Mouse (Mus musculus) heart, postnatal 10 days (tissue): ENCODE data around the gene L1cam. TPM values are rescaled to one million over a fixed set of nuclear protein-coding genes. Genes with fewer than 3 reads are reported as not detected.

Source experiments
- DNase-seq, 2 experiments: peaks; one replicate each; pipeline ENCODE4 v3.0.0; 2021
- intact Hi-C: fragments of 180-260 bp; cut with DNase I; formaldehyde crosslinking; loops from one replicate; pipeline ENCODE4 v1.15.1; 2025
- total RNA-seq, 2 experiments: library from RNA; stranded (reverse); gene quantifications; 2 replicates each; pipeline ENCODE4 v1.2.3; 2021

Gene L1cam
- total RNA-seq, result 1 to 10 TPM; 1.5 to 1.6 TPM

- DNase-seq, result peak; percentile 23 to 31
- intact Hi-C loops, result loop anchor here (2.0 to 5.0 kb wide), 2 partner anchors 97 to 223 kb away; partner anchors contain the start of gene Slc6a8
These were observed at the start of gene L1cam for GRCm38 (mm10) chrX:73895719-73896118. Gene L1cam (minus strand): TSS chrX:73896105.

DNA sequence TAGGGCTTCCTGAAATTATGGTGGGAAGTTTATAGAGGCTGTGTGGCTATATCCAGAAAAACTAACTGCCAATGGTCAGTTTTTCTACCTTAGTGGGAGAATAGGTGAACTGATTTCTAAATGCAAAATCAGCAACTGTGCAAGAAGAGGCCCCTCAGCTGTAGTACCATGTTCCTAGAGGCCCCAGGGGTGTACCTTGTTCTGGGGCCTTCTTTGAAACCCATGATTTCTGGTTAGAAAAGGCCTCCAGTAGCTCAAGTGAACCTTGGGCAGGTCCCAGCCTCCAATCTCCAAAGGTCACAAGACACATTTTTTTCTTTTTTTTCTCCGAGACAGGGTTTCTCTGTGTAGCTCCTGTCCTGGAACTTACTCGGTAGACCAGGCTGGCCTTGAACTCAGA lies 46.4 kb upstream of the L1cam start:
- no peak for DNase-seq
- intact Hi-C loops, result loop anchor here (10.0 kb wide), 2 partner anchors 227 to 887 kb away; partner anchors contain the start of genes Abcd1 and Bcap31

DNA sequence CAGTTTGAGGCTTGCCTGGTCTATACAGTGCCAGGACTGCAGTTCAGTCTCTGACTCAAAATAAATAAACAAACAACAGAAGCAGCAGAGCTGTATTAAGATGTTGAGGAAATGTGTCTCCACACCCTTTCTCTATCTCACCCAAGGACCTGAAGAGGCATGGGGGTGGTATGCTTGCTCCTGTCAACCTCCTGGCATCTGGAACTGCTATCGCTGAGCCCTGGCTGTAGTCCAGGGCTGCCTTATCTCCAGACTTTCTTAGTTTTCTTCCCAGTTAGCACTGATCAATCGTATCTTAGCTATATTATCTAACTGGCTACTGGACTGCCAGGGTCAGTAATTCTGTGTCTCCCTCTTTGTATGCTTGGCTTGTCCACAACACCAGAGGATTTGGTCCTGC lies 46.0 kb upstream of the L1cam start:
- intact Hi-C loops, result loop anchor here (10.0 kb wide), 2 partner anchors 227 to 887 kb away; partner anchors contain the start of genes Abcd1 and Bcap31
- no peak for DNase-seq

- intact Hi-C loops, result no loop called here
- DNase-seq, result no peak
These were observed 36.0 kb upstream of the L1cam start for GRCm38 (mm10) chrX:73931871-73932270.

DNA sequence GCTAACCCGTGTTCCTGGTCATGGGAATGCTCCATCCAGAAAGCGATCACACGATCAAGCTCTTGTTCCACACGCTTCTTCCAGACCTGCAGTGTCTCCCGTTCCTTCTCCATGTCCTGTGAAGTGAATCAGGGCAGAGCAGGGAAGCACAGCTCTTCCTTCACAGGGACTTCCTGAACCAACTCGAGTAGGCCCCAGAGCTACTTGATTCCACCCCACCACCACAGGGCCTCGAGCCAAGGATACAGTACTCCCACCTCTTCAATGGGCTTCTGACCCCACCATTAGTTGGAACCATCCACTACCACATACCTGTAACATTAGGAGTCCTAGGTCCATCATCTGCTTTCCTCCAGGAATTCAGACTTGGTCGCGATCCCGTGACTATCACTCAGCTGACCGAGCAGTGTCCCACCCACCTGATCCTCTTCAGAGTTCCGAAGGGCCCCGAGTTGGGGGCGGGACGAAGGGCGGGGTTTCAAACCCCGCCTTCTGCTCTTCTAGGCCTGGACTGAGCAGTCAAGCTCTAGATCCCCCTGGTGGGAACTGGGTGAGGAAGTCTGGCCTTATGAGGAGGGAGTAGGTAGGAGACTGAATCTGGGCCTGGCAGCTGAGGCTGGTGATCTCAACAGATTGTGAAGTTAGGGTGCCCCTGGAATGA lies 34.6 kb upstream of the L1cam start, which contains the start of gene Renbp:
Gene Renbp, minus strand, starts transcription at position 449 of the 661 bp plus-strand sequence.
- intact Hi-C loops, result no loop called here
- DNase-seq, result peak; percentile 66 to 73

- intact Hi-C loops, result loop anchor here (5.0 kb wide), 1 partner anchor 135 kb away; the partner anchor contains the start of genes Idh3g and Ssr4
- DNase-seq, result no peak
These were observed 26.6 kb upstream of the L1cam start for GRCm38 (mm10) chrX:73922550-73922882.

DNA sequence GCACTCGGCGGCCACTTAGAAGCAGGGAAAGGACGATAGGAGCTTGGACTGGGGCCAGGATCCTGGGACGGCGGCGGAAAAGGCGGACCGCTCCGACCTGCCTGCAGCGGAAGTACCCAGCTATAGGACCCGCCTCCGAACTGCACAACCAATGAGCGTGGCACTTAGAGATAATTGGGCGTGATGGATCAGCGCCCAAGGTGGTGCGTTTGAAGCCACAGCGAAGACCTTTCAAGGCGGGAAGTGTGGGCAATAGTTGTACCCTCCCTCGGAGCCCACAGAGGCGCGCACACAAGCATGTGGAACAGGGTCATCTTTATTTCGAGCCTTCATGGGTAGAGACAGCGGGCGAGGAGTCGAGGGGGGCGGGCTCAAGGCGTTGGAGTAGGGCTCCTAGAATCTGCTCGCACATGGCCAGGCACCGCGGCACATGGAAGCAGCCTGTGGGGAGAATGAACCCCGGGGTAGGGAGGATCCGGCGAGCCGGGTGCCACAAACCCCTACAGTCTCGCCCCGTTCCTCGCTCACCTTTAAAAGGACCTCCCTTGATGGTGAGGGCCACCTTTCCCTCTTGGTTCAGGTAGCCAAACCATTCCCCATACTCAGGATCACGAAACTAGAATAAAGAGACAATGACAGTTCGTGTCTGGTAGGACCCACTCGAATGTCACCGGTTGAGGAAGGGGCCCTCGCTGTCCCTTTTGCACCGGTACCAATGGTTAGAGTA lies 26.1 kb upstream of the L1cam start, which contains the start of the genes Arhgap4 and Naa10:
Gene Arhgap4, minus strand, starts transcription at position 48 of the 727 bp plus-strand sequence.
Gene Naa10, minus strand, starts transcription at position 122 of the 727 bp plus-strand sequence.
- intact Hi-C loops, result loop anchor here (5.0 kb wide), 1 partner anchor 135 kb away; the partner anchor contains the start of genes Idh3g and Ssr4
- DNase-seq, result peak; percentile 91 to 93

DNA sequence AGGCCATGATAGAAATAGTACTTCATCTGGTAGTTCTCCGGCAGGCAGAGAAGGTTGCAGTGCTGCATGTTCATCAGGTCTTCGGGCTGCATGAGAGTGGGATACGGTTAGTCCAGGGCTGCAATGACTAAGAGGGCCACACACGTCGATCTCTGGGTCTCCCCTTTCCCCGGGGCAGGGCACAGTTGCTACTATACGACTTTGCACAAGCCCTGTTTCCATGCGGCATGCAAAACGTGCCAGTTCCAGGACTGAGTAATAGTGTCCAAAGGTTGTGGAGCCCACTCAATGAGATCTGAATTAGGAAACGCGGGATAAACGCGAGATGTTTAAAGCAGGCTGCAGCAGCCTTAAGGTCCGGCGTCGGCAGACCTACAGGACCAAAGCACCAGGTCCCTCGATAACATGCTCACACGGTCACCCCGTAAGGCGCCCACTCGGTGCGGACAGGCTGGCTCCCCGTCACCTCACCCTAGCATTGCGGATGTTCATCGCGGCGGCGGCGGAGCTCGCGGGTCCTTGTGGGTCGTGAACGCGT lies 25.4 kb upstream of the L1cam start:
- no peak for DNase-seq
- intact Hi-C loops, result loop anchor here (5.0 kb wide), 1 partner anchor 134 kb away; the partner anchor contains the start of genes Idh3g and Ssr4

- DNase-seq, result no peak
- intact Hi-C loops, result no loop called here
These were observed 22.7 kb upstream of the L1cam start for GRCm38 (mm10) chrX:73918631-73919030.

DNA sequence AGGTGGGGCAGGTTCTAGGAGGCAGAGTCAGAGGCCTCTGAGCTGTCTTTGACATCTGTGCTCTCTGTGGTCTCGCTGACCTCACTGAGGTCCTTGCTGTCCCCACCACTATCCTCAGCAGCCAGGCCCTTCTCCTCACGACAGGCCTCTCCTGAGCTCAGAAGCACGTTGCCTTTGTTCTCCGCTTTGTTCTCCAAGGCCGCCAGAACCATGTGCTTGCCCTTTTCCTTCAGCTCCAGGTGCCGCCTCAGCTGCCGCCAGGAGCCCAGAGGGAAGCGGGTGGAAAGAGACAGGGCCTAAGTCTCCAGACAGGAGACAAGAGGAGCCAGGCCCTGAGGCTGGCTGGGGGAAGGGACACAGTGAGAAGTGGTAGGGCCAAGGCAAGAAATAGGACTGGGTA lies 21.0 kb upstream of the L1cam start:
- DNase-seq, result no peak
- intact Hi-C loops, result no loop called here

GRCm38 (mm10) chrX:73914827-73915703 lies 19.2 kb upstream of the L1cam start:
- peak; percentile 91 to 92 for DNase-seq
- intact Hi-C loops, result no loop called here

- DNase-seq, result peak in 1 of 2 experiments; percentile 6
- intact Hi-C loops, result no loop called here
These were observed 15.7 kb upstream of the L1cam start for GRCm38 (mm10) chrX:73911588-73911987.

DNA sequence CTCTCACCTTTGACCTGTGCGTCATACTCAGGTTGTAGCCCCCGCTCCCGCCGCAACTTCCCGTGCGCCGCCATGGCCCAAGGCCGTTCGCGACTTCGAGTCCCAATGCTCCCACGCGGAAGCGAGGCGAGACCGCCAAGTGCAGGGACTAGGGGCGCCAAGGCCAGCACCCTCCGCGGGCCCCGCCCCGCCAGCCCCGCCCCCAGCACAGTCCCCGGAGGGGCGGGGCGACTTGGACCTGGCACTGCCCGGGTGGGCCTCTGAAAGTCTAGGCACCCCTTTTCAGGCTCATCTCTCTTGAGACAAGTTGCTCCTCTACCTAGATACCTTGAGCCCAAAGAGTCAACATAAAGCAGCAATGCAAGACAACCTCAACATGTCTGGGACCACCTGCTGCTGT lies 15.3 kb upstream of the L1cam start:
- intact Hi-C loops, result no loop called here

GRCm38 (mm10) chrX:73910451-73910850 lies 14.5 kb upstream of the L1cam start:
- intact Hi-C loops, result no loop called here

More for the DNA sequence above, 15.3 kb upstream of the L1cam start:
- peak in 1 of 2 experiments; percentile 12 for DNase-seq

DNA sequence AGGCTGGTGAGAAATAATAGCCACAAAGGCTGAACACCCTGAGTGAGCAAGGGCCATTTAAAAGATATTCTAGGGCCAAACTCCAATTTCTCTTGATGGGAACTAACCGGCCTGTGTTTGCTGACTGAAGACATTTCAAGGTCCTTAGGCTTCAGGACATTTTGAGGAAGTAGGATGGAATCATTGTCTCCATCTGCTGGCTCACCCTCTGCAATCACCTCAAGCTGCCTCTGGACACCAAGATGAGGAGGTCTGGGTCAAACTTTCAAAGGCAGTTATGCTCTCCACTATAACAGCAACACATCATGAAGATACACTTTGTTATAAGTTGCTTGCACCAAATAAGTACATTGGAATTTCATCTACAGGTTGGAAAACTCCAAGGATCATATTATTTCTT lies 14.1 kb upstream of the L1cam start:
- intact Hi-C loops, result no loop called here
- DNase-seq, result no peak

More at GRCm38 (mm10) chrX:73910451-73910850, 14.5 kb upstream of the L1cam start:
- no peak for DNase-seq

- DNase-seq, result no peak
- intact Hi-C loops, result loop anchor here (2.0 to 5.0 kb wide), 2 partner anchors 99 to 226 kb away; partner anchors contain the start of gene Slc6a8
These were observed 2.1 kb upstream of the L1cam start for GRCm38 (mm10) chrX:73897959-73898358.

- intact Hi-C loops, result no loop called here
- no peak for DNase-seq
These were observed 3.1 kb downstream of the L1cam start for GRCm38 (mm10) chrX:73892833-73893232.

GRCm38 (mm10) chrX:73891551-73892152 lies 4.3 kb downstream of the L1cam start, which contains the start of gene Avpr2:
Gene Avpr2 (plus strand): TSS chrX:73892102.
- no peak for DNase-seq
- intact Hi-C loops, result no loop called here

DNA sequence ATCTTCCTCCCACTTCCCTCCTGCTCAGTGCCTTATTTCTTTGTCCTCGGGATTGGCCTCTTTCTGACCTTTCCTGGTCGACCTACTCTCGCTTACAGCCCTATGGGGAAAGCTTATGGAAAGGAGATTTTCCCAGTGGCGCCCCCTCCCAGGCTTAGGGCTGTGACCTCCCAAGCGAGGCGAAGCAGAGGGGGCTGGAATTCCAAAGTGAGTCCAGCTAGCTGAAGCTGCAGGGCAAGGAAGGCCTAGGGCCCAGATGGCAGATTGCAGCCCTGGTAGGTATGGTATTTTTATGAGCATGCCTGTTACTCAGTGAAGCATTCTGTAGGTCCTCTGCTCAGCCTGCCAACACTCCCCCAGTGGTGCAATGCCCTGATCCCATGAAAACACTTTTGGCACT lies 14.4 kb downstream of the L1cam start:
- no peak for DNase-seq
- intact Hi-C loops, result no loop called here

DNA sequence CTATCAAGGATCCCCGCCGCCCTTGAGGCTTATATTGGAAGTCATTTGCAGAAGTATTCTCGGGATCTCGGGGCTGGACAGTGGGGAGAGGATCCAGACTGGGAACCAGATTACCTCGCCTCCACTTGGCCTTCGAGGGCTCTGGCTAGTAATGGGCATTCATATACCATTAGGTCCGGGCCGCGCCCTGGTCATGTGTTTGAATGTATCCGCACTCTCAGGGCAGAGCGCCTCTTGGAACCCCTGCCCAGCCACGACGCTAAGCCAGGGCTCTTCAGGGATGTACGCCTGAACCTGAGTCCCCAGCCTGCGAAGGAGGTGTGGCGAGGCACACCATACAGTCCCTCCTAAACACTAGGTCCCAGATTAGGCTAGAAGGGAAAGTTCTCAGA lies 14.9 kb downstream of the L1cam start:
- DNase-seq, result no peak
- intact Hi-C loops, result no loop called here
